Mouse (Mus musculus) liver, embryonic 16.5 days (tissue): ENCODE results near the gene Flot1. TPM values are rescaled to one million over a fixed set of nuclear protein-coding genes. Genes with fewer than 3 reads are reported as not detected.
"Not testable (repeated sequence)": the region's sequence is repeated elsewhere in the genome, so short reads cannot be mapped to it uniquely, and the experiment has no call there.

Experiments
- ATAC-seq: fragments of 200-750 bp; cut with Nextera tagmentation; 2 replicates; pipeline ENCODE4 v1.8.0; 2017; ENCODE audit warnings: low read depth, mild to moderate bottlenecking, moderate number of reproducible peaks, moderate library complexity
- H3K27ac ChIP-seq: fragments of 300-500 bp; sonication (generic); 2 replicates; pipeline ENCODE4 v1.5.1; 2014; ENCODE audit warnings: mild to moderate bottlenecking, low read length
- H3K27me3 ChIP-seq: fragments of 300-500 bp; sonication (generic); 2 replicates; pipeline ENCODE4 v1.6.1; 2014; ENCODE audit warnings: low read depth, low read length, mixed read lengths; ENCODE audit not compliant: control insufficient read depth, insufficient read depth
- H3K36me3 ChIP-seq: fragments of 300-500 bp; sonication (generic); 2 replicates; pipeline ENCODE4 v1.6.1; 2014; ENCODE audit warnings: mild to moderate bottlenecking; ENCODE audit not compliant: control insufficient read depth, insufficient read depth
- H3K4me1 ChIP-seq: fragments of 300-500 bp; sonication (generic); 2 replicates; pipeline ENCODE4 v1.6.1; 2014; ENCODE audit warnings: low read depth, low read length, mixed read lengths; ENCODE audit not compliant: control insufficient read depth
- H3K4me2 ChIP-seq: fragments of 300-500 bp; sonication (generic); 2 replicates; pipeline ENCODE4 v1.6.1; 2014; ENCODE audit warnings: low read depth, low read length, mixed read lengths
- H3K4me3 ChIP-seq: fragments of 300-500 bp; sonication (generic); 2 replicates; pipeline ENCODE4 v1.5.1; 2014; ENCODE audit warnings: low read depth, mild to moderate bottlenecking, low read length
- H3K9ac ChIP-seq: fragments of 300-500 bp; sonication (generic); 2 replicates; pipeline ENCODE4 v1.6.1; 2014; ENCODE audit warnings: low read depth, low read length
- H3K9me3 ChIP-seq: fragments of 300-500 bp; sonication (generic); replicated peaks from 2 replicates; pipeline ENCODE4 v1.6.1; 2016; ENCODE audit warnings: low read length; ENCODE audit not compliant: control insufficient read depth
- WGBS: fragments of 180-500 bp; shearing (Covaris S2); extraction: QIAGEN DNeasy Blood & Tissue Kit; methylation state at CpG from one replicate; pipeline ENCODE4 v1.1.7; 2014; ENCODE audit not compliant: insufficient replicate concordance; 5-methylcytosine and 5-hydroxymethylcytosine counted together
- polyA plus RNA-seq: library from polyadenylated mRNA; unstranded; fragments of >200 nt; fragmentation: Nextera tagmentation; extraction: Ambion mirVana; gene quantifications from 2 replicates; pipeline ENCODE4 v1.2.1, GENCODE M21; 2015

Flot1 gene
- polyA plus RNA-seq, 1 experiment from 2014 or later: 32.7 TPM

DNA sequence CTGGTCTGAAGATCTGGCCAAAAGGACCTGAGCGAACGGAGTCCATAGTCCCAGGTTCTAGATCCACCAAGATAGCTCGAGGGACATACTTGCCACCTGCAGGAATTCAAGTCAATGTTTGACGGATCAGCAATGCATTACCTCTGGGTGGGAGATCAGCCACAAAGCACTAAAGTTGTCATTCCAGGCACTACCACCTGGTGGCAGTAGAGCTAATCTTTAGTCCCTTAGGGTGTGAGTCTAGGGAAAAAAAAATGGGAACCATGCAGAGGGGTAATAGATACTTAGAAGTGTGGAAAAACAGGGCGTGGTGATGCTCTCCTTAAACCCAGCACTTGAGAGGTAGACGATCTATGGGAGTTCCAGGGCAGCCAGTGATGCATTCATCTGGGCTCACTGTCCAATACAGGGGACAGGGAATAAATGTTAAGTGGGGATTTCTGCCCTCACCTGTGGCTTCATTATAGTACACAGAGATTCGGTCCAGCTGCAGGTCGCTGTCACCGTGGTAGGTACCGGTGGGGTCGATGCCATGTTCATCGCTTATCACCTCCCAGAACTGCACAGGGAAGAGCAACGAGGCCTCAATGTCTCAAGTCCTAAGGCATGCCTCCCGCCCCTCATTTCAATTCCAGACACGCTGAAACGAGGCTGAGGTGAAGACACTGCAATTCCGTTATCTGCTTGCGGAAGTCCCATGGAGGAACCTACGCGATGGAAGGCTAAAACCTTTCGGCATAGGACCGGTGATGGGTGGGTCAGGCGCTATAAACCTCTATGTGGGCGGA is 13.3 kb downstream of the Flot1 start:
- peak overlapping the region; percentile 78 for H3K4me3 ChIP-seq

DNA sequence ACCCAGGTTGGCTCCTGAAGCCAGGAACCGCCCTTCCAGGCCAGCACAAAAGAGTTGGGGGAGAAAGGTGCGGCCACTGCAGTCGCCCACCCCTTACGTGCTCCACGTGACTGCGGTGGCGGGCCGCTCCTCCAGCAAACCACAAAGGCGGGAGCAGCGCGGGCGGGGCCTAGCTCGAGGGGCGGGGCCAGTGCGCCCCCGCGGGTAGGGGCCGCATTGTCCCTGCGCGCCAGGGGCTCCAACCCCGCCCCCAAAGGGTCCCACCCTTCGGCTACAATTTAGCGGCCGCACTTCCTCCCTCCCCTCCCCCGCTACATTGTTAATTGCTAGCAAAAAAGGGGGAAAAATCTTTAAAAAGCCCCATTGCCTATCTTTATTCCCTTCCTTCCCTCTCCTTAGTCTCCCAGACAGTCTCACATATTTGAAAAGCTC is 14.0 kb downstream of the Flot1 start:
- Histone ChIP-seq H3K27ac (peak overlapping the region; percentile 94), H3K4me1 (peaks cover 51% of the 10 kb centered on the region), H3K4me3 (peak overlapping the region; percentile 78), H3K4me2 (peak overlapping the region; percentile 91), H3K36me3 (peaks cover 43% of the 10 kb centered on the region), H3K9me3 (no peaks in the 10 kb centered on the region), H3K9ac (peak overlapping the region; percentile 83), H3K27me3 (no peaks in the 10 kb centered on the region)
- ATAC-seq: peak; percentile 19
- WGBS: under 1% methylated on average over 25 of the region's 25 CpGs

More for the DNA sequence above, 13.3 kb downstream of the Flot1 start:
- Histone ChIP-seq H3K27me3 (no peaks in the 10 kb centered on the region), H3K27ac (peak overlapping the region; percentile 94), H3K9me3 (no peaks in the 10 kb centered on the region), H3K36me3 (peaks cover 43% of the 10 kb centered on the region), H3K4me2 (peak overlapping the region; percentile 91), H3K9ac (peak overlapping the region; percentile 83), H3K4me1 (peaks cover 48% of the 10 kb centered on the region)
- no peak for ATAC-seq
- 6% methylated on average over 24 of the region's 24 CpGs for WGBS

DNA sequence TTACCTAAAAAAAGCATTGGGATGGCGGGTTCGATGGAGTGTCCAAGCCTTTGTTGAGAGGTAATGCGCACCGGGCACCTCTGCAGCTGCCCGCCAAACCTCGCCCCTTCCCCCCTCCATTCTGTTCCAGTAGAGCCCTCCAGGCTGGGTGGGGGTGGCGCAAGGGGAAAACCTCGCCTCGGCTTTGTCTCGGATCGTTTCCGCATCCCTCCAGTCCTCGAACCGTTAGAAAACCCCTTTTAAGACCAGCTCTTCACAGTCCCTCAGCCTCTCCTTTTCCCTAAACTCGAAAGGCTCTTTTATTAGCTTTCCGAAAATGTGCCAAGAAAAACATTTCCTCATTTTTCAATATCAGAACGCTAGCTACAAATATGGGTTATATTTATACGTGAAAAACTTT is 14.5 kb downstream of the Flot1 start:
- peak overlapping the region; percentile 78 for H3K4me3 ChIP-seq
- H3K27ac ChIP-seq: peak overlapping the region; percentile 94
- peaks cover 40% of the 10 kb centered on the region for H3K36me3 ChIP-seq
- H3K27me3 ChIP-seq: no peaks in the 10 kb centered on the region
- no peaks in the 10 kb centered on the region for H3K9me3 ChIP-seq
- H3K4me1 ChIP-seq: peaks cover 55% of the 10 kb centered on the region
- H3K9ac ChIP-seq: peak overlapping the region; percentile 83
- no peak for ATAC-seq
- peak overlapping the region; percentile 91 for H3K4me2 ChIP-seq
- under 1% methylated on average over 18 of the region's 18 CpGs for WGBS

DNA sequence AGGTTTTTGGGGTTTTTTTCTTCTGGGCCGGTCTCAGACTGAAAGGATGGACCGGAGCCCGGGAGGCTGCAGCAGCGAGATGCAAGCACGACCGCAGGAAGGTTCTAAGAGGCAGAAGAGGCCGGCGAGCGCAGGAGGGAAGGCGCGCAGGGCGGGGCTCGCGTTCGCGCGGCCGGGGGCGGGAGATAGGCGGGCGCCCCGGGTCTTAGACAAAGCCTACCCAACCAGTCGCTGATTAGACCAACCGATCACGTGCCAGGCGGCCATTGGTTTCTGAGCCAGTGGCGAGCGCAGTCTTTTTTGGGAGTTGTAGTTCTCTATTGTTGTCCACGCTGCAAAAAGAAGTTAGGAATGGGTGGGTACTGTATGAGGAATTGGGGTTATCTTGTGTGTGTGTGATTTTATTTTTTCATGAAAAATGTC is 15.1 kb downstream of the Flot1 start, which contains the start of gene Tubb5:
Gene Tubb5, minus strand, starts transcription at position 185 of the 423 bp plus-strand sequence.
- Histone ChIP-seq H3K27ac (peak within 1 kb of the TSS; percentile 94), H3K4me2 (peak within 1 kb of the TSS; percentile 91), H3K9ac (peak within 1 kb of the TSS; percentile 83), H3K4me1 (peaks cover 59% of the 10 kb centered on the region), H3K4me3 (peak within 1 kb of the TSS; percentile 78), H3K9me3 (no peaks in the 10 kb centered on the region), H3K36me3 (peaks cover 37% of the 10 kb centered on the region), H3K27me3 (no peaks in the 10 kb centered on the region)
- peak; percentile 64 for ATAC-seq
- WGBS: 1% methylated on average over 29 of the region's 29 CpGs

DNA sequence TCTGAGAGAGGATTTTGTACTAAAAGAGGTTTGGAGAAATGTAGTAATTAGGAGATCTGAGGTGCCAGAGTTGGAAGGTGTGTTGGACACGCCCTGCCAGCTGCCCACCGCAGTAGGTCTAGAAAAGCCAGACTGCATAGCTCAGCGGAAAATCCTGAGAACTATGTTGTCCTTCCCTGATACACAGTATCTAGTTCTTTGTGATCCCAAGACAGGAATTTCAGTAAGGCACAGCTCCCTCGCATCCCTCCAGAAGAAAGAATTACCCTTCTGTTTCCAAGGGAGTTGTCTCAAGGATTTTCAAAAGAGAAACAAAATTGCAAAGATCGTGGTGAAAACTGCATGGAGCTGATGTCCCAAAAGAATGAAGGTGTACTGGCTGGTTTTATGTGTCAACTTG is 15.5 kb downstream of the Flot1 start:
- H3K9ac ChIP-seq: peak overlapping the region; percentile 63
- H3K36me3 ChIP-seq: peaks cover 33% of the 10 kb centered on the region
- no peak for ATAC-seq
- 6% methylated on average over 5 of the region's 5 CpGs for WGBS
- H3K4me2 ChIP-seq: peak overlapping the region; percentile 91
- peak overlapping the region; percentile 89 for H3K27ac ChIP-seq
- peak overlapping the region; percentile 78 for H3K4me3 ChIP-seq
- H3K27me3 ChIP-seq: no peaks in the 10 kb centered on the region
- H3K4me1 ChIP-seq: peaks cover 60% of the 10 kb centered on the region
- no peaks in the 10 kb centered on the region for H3K9me3 ChIP-seq

DNA sequence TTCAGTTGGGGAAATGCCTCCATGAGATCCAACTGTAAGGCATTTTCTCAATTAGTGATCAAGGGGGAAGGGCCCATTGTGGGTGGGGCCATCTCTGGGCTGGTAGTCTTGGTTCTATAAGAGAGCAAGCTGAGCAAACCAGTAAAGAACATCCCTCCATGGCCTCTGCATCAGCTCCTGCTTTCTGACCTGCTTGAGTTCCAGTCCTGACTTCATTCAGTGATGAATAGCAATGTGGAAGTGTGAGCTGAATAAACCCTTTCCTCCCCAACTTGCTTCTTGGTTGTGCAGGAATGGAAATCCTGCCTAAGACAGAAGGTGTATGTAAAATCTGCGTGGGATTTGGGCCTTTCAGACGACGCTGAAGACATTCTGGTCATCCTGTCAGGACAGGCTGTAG is 16.0 kb downstream of the Flot1 start:
- H3K4me3 ChIP-seq: peak overlapping the region; percentile 78
- WGBS: 60% methylated on average over 3 of the region's 3 CpGs

DNA sequence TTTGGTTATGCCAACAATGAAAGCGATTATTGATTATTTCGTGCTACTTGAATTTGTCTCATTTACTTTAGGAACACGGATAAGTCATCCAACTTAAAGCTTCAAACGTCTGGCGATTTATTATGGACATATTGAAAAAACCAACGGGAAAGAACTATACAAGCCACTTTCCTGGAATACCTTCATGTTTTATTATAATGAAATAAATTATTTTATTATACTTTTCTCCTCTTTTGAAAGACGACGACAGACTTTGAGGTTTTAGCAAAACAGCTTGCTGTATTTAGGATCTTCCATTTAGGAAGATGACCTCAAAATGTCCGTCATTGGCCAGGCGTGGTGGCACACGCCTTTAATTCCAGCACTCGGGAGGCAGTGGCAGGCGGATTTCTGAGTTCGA is 17.5 kb downstream of the Flot1 start:
- Histone ChIP-seq H3K4me2 (peak overlapping the region; percentile 56), H3K9ac (peak overlapping the region; percentile 51), H3K4me3 (peak overlapping the region; percentile 50), H3K36me3 (peaks cover 25% of the 10 kb centered on the region), H3K4me1 (peaks cover 41% of the 10 kb centered on the region), H3K9me3 (no peaks in the 10 kb centered on the region), H3K27ac (peak overlapping the region; percentile 84), H3K27me3 (no peaks in the 10 kb centered on the region)
- 40% methylated on average over 14 of the region's 14 CpGs for WGBS
- ATAC-seq: no peak

More for the DNA sequence above, 16.0 kb downstream of the Flot1 start:
- Histone ChIP-seq H3K27ac (peak overlapping the region; percentile 89), H3K9ac (peak overlapping the region; percentile 63), H3K4me2 (peak overlapping the region; percentile 91), H3K36me3 (peaks cover 29% of the 10 kb centered on the region), H3K4me1 (peaks cover 56% of the 10 kb centered on the region)
- ATAC-seq, H3K27me3 ChIP-seq, H3K9me3 ChIP-seq: not testable (repeated sequence)

DNA sequence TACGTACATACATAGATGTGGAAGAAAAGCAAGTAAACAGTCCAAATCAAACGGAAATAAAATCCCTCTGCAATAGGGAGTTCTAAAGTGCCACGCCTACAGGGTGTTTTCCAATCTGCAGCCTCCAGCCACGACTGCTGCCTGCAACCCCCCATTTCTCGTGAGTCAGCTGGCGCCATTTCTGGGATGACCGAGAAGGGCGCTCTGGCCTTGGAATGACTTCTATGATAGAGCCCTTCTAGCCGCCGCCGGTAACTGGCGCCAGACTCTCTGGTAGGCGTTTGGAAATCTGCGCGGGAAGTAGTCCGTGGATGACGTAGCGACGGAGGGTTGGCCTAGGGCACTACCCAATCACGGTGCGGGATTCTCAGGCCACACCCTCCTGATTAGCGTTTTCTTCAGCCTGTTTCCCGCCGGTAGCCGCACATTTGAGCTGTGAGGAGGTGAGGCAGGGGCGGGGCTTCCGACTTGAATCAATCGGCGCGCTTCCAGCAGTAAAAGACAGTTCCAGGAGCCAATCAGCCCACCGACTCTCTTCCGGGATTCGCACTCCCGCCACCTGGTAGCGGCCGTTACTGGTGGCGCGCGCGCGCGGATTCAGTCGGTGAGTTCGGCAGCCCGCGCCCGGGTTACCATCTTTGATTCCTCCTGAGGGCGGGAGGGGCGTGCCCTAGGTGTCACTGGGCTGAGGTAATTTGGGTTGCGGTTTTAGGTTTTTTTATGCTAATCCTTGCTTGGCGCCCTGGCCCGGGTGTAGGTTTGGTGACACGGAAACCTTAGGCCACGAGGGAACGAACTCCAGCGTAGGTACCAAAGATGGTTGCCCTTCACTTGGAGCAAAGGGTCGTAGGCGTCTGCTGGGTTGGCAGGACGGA is 18.3 kb downstream of the Flot1 start, which contains the start of gene Mdc1:
Gene Mdc1, plus strand, starts transcription at position 440 of the 875 bp plus-strand sequence.
- ATAC-seq: peak; percentile 86
- WGBS: under 1% methylated on average over 59 of the region's 59 CpGs

More for the DNA sequence above, 18.3 kb downstream of the Flot1 start, which contains the start of gene Mdc1:
- H3K9ac ChIP-seq: peak within 1 kb of the TSS; percentile 84
- H3K4me2 ChIP-seq: peak within 1 kb of the TSS; percentile 86
- peak within 1 kb of the TSS; percentile 77 for H3K4me3 ChIP-seq
- H3K27ac ChIP-seq: peak within 1 kb of the TSS; percentile 93
- peaks cover 33% of the 10 kb centered on the region for H3K4me1 ChIP-seq
- peaks cover 25% of the 10 kb centered on the region for H3K36me3 ChIP-seq
- H3K27me3 ChIP-seq: no peaks in the 10 kb centered on the region
- no peaks in the 10 kb centered on the region for H3K9me3 ChIP-seq
